Mouse (Mus musculus) thymus, adult 18-20 months (tissue): ENCODE results near the gene Olfr813.
"Not testable (repeated sequence)": the region's sequence is repeated elsewhere in the genome, so short reads cannot be mapped to it uniquely, and the experiment has no call there.

Source experiments
- DNase-seq, 2 experiments: peaks; one replicate each; pipeline ENCODE4 v3.0.0; 2022; ENCODE audit warnings: mixed read lengths in 2 of 2

Gene Olfr813

DNA sequence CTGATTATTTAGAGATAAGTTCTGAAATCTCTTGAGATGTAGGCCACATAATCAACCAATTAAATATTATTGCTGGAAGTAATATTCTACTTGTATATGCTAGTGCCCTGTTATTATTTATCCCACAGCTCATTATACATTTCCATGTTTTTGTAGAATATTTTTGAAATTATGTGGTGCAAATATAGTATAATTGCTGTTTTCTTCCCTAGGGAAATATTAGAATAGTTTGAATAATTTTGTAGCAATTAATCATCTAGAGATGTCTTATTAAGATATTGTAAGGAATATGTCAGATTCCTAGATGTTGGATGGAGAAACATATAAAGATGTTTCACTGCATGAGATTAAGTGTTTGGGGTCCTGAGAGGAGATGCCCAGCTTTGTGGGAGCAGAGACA lies at the start of gene Olfr813:
Gene Olfr813 (plus strand): TSS at position 301 of the 400 bp plus-strand sequence.
- DNase-seq = no peak

DNA sequence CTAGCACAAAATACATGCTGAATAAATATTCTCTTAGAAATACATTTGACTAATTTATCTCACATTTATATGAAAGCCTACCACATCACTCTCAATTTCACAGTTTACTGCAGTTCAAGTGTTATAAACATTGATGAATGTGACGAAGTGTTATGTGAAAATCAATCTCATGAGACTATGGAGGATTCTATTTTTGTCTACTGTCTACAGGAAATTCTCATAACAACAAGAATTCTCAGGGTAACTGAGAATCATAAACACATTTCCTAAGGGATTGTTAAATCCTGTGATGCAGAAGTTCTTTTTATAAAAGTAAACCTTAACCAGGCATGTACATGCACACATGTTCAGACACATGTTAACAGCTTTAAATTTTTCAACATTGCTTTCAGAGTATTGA lies 9.2 kb upstream of the Olfr813 start, which contains the start of gene Olfr812:
Gene Olfr812 (minus strand): TSS at position 101 of the 400 bp plus-strand sequence.
- DNase-seq = no peak

DNA sequence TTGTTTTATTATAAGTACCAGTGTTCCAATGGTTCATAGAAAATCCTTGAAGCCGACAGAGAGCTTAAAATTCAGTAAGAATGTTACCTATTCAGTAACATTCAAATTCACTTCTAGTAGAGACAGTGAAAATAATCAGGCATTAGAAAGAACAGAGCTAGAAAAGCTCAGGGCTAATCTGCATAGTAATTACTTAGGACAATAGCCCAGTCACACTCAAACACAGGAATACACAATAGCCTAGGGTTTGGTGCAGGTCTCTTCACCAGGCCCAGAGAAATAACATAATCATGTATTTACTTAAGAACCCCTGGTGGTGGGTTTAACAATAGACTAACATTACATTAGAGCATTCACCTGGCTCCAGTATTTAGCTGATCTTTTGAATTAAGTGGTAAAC lies 7.8 kb upstream of the Olfr813 start:
- DNase-seq = no peak

- DNase-seq = not testable (repeated sequence)
These were observed 24.6 kb downstream of the Olfr813 start, which contains the start of gene Olfr814 for GRCm38 (mm10) chr10:129879751-129880150. Gene Olfr814 (minus strand): TSS chr10:129879851.

DNA sequence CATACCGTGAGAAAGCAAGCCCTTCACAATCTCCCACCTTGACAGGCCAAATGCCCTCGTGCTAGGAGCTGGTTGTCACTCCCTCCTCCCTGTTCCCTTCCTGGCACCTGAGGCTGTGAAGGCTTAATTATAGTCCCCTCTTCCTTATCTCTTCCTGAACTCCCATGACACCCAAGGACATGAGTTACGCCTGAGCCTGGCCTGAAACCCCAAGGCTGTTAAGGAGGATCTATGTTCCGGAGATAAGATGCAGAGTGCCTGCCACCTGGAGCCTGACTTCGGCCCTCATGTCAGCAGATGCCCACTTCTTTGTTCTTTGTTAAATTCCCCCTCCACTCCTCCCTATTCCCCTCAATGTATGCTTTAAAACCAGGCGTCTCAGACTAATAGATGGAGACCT lies 30.3 kb downstream of the Olfr813 start:
- DNase-seq = not testable (repeated sequence)

GRCm38 (mm10) chr10:129885934-129886333 lies 30.8 kb downstream of the Olfr813 start:
- DNase-seq = no peak

GRCm38 (mm10) chr10:129905767-129906166 lies 50.6 kb downstream of the Olfr813 start, which contains the start of gene Olfr815:
Gene Olfr815 (minus strand): TSS chr10:129905867.
- DNase-seq = not testable (repeated sequence)
